Mouse (Mus musculus): Measurements from ENCODE around the gene Clic4.

- TF ChIP-seq POLR2A (IDR thresholded peaks at IDR 0.05; ENCODE audit: insufficient read depth, low read depth, low read length) (no peak), CTCF (IDR thresholded peaks at IDR 0.05) (no peak)
These were observed 25.4 kb upstream of the Clic4 start for GRCm38 (mm10) chr4:135297931-135298546.
